Mouse (Mus musculus) cortical plate, adult 2 months (tissue): ENCODE data around the gene Ddx39. TPM values are rescaled to one million over a fixed set of nuclear protein-coding genes. Genes with fewer than 3 reads are reported as not detected.

Experiments
- H3K27ac ChIP-seq: fragments of 200-500 bp; 2 replicates; pipeline ENCODE4 v1.5.1; 2012; ENCODE audit warnings: low read length, control low read depth, inconsistent platforms; ENCODE audit not compliant: insufficient read depth
- H3K4me1 ChIP-seq: fragments of 200-500 bp; 2 replicates; pipeline ENCODE4 v1.6.1; 2011; ENCODE audit warnings: low read length; ENCODE audit not compliant: control insufficient read depth, insufficient read depth
- H3K4me3 ChIP-seq: fragments of 200-500 bp; 2 replicates; pipeline ENCODE4 v1.5.1; 2011; ENCODE audit warnings: mild to moderate bottlenecking, low read length, control low read depth; ENCODE audit not compliant: insufficient read depth
- CTCF ChIP-seq: fragments of 200-500 bp; IDR thresholded peaks from 2 replicates; pipeline ENCODE4 v1.5.1; 2011; ENCODE audit warnings: mild to moderate bottlenecking, control low read depth, low read length; ENCODE audit not compliant: insufficient read depth; ENCODE audit errors: extremely low read depth
- POLR2A ChIP-seq: fragments of 200-500 bp; IDR thresholded peaks from 2 replicates; pipeline ENCODE4 v1.6.1; 2011; ENCODE audit warnings: mild to moderate bottlenecking, low read length, control low read depth; ENCODE audit not compliant: insufficient read depth; ENCODE audit errors: extremely low read depth
- polyA plus RNA-seq: library from polyadenylated mRNA; depleted of rRNA; stranded (reverse); fragments of >200 nt; gene quantifications from 2 replicates; pipeline ENCODE4 v1.2.3, GENCODE M21; 2012

Ddx39 gene
- polyA plus RNA-seq, 1 experiment = 26.5 TPM

DNA sequence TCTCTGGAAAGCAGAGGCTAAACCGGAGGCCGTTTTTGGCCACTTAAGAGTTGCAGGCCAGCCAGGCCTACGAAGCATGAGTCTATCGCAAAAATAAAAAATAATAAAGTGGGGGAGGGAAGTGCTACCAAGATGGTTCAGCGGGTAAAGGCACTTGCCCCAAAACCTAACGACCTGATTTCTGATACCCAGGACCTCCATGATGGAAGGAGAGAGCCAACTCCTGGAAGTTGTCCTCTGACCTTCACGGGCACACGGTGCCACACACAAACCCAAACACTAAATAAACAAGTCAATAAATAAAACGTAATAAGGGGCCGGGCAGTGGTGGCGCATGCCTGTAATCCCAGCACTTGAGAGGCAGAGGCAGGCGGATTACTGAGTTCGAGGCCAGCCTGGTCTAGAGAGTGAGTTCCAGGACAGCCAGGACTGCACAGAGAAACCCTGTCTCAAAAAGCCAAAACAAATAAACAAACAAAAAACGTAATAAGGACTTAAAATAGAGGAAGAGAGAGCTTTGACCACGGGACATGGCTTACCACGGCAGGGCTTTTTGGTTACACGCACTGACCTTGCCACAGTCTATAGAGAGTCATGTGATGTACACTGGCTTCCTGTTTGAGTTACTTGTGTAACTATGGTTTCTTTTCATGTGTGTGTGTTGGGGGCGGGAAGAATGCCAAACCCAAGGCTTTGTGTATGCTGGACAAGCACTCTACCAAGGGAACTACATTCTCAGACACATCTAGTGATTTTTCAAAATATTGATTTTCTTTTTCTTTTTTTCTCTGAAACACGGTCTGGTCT lies 27.1 kb downstream of the Ddx39 start:
- no peak overlapping the region for H3K27ac ChIP-seq
- no peaks in the 10 kb centered on the region for H3K4me1 ChIP-seq
- TF ChIP-seq POLR2A = no peak
- TF ChIP-seq CTCF = no peak
- H3K4me3 ChIP-seq = peak overlapping the region; percentile 31; the same call in 1 of the 2 replicates

DNA sequence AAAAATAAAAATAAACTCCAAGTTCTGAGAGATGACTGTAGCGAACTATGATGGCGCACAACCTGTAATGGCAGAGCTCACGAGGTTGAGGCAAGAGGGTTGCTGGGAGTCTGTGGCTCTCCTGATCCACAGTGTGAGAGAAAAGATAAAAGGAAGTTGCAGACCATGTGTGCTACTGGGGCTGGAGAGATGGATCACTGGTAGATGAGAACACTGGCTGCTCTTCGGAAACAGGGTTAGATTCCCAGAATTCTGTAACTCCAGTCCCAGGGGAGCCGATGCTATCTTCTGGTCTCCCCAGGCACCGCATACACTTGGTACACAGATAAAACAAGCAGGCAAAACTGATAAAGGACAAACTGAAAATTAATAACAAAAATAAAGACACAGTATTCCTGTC lies 28.0 kb downstream of the Ddx39 start:
- no peak overlapping the region for H3K4me3 ChIP-seq
- TF ChIP-seq CTCF (no peak), POLR2A (no peak)
- peaks cover 3% of the 10 kb centered on the region; the same call in 1 of the 2 replicates for H3K4me1 ChIP-seq
- H3K27ac ChIP-seq = no peak overlapping the region

- H3K4me3 ChIP-seq = no peak overlapping the region
- TF ChIP-seq CTCF (no peak), POLR2A (no peak)
- no peak overlapping the region for H3K27ac ChIP-seq
- H3K4me1 ChIP-seq = peaks cover 3% of the 10 kb centered on the region; the same call in 1 of the 2 replicates
Measured at GRCm38 (mm10) chr8:83744070-83744469, 29.1 kb downstream of the Ddx39 start.

GRCm38 (mm10) chr8:83747661-83748346 lies 32.8 kb downstream of the Ddx39 start:
- TF ChIP-seq CTCF = no peak
- 0 out of 2 replicates have a peak, but pooled peaks have one; percentile 11 for TF ChIP-seq POLR2A
- 0 out of 2 replicates have a peak overlapping the region, but pooled peaks have one; percentile 14 for H3K4me3 ChIP-seq
- no peak overlapping the region for H3K27ac ChIP-seq

DNA sequence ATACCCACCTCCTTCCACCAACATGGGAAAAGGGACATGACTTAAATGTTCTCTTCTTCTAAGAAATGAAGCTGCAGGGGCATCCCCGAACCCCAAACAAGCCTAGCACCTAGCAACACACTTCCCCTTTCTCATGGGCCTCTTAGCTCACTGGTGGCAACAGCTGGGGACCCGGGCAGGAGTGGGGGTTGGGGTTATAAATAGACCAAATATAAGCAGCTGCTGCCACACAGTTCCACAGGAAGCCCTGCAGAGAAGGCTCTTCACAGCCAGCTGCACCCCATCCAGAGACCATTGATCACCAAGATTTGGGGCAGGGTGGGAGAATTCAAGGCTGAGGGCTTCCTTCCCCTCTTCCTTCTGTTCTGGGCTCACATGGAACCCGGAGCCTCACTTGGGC lies 33.7 kb downstream of the Ddx39 start:
- peaks cover 3% of the 10 kb centered on the region; the same call in 1 of the 2 replicates for H3K4me1 ChIP-seq
- TF ChIP-seq CTCF = no peak
- no peak overlapping the region for H3K4me3 ChIP-seq
- H3K27ac ChIP-seq = no peak overlapping the region

More at GRCm38 (mm10) chr8:83747661-83748346, 32.8 kb downstream of the Ddx39 start:
- peaks cover 3% of the 10 kb centered on the region; the same call in 1 of the 2 replicates for H3K4me1 ChIP-seq

DNA sequence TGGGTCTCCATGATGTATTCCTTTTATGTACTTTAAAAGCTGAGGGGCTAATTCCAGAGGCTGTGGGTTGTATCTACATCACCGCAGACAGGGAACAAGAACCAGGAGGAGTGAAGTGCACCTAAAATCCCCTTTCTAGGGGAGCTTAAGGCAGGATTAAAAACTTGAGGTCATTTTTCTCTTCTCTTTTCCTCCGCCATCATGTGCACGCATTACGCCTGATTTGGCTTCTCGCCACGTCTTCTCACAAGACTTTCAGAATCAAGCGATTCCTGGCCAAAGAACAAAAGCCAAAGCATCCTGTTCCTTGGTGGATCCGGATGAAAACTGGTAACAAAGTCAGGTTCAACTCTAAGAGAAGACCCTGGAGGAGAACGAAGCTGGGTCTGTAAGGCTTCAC lies 34.3 kb downstream of the Ddx39 start:
- Histone ChIP-seq H3K27ac (no peak overlapping the region), H3K4me1 (peaks cover 3% of the 10 kb centered on the region; the same call in 1 of the 2 replicates), H3K4me3 (no peak overlapping the region)
- no peak for TF ChIP-seq CTCF
- no peak for TF ChIP-seq POLR2A

- Histone ChIP-seq H3K4me3 (no peak overlapping the region), H3K4me1 (no peaks in the 10 kb centered on the region), H3K27ac (no peak overlapping the region)
- no peak for TF ChIP-seq CTCF
- no peak for TF ChIP-seq POLR2A
Measured at GRCm38 (mm10) chr8:83754149-83754548, 39.2 kb downstream of the Ddx39 start.

- Histone ChIP-seq H3K4me3 (no peak overlapping the region), H3K4me1 (no peaks in the 10 kb centered on the region), H3K27ac (no peak overlapping the region)
- TF ChIP-seq CTCF = no peak
- TF ChIP-seq POLR2A = no peak
Measured at GRCm38 (mm10) chr8:83756273-83756672, 41.3 kb downstream of the Ddx39 start.

GRCm38 (mm10) chr8:83757084-83757607 lies 42.2 kb downstream of the Ddx39 start:
- no peaks in the 10 kb centered on the region for H3K4me1 ChIP-seq
- no peak overlapping the region for H3K27ac ChIP-seq
- H3K4me3 ChIP-seq = no peak overlapping the region
- TF ChIP-seq POLR2A (no peak), CTCF (no peak)

DNA sequence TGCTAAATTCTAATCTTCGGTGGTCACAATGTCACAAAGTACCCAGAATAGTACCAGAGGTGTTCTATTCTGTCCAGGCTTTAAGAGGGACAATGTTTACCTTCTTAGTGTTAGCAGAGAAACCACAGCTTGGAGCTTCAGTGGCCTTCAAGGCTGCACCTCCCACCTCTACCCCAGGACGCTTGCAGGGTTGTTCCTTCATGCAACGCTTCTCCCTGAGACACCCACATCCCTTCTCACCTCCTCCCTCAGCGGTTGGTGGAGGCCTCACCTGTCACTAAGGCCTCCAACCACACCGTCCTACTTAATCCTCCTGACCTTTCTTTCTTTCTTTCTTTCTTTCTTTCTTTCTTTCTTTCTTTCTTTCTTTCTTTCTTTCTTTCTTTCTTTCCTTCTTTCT lies 43.3 kb downstream of the Ddx39 start:
- TF ChIP-seq POLR2A = no peak
- no peak for TF ChIP-seq CTCF
- Histone ChIP-seq H3K27ac (no peak overlapping the region), H3K4me1 (no peaks in the 10 kb centered on the region), H3K4me3 (no peak overlapping the region)
